Mouse (Mus musculus) olfactory bulb, adult 2 months (tissue): ENCODE results near the gene Pcsk5. TPM values are rescaled to one million over a fixed set of nuclear protein-coding genes. Genes with fewer than 3 reads are reported as not detected.

Experiments used
- H3K27ac ChIP-seq: fragments of 200-500 bp; 2 replicates; pipeline ENCODE4 v1.5.1; 2012; ENCODE audit warnings: low read depth, low read length; ENCODE audit not compliant: insufficient read depth
- H3K4me1 ChIP-seq: fragments of 200-500 bp; 2 replicates; pipeline ENCODE4 v1.6.1; 2012; ENCODE audit warnings: low read length; ENCODE audit not compliant: control insufficient read depth, insufficient read depth
- H3K4me3 ChIP-seq: fragments of 200-500 bp; 2 replicates; pipeline ENCODE4 v1.5.1; 2012; ENCODE audit warnings: mild to moderate bottlenecking, low read depth, low read length, moderate library complexity; ENCODE audit not compliant: insufficient read depth
- CTCF ChIP-seq: fragments of 200-500 bp; IDR thresholded peaks from 2 replicates; pipeline ENCODE4 v1.5.1; 2012; ENCODE audit warnings: low read depth, mild to moderate bottlenecking, low read length, moderate library complexity; ENCODE audit not compliant: insufficient read depth
- POLR2A ChIP-seq: fragments of 200-500 bp; IDR thresholded peaks from 2 replicates; pipeline ENCODE4 v1.6.1; 2012; ENCODE audit warnings: mild to moderate bottlenecking, low read depth, low read length, moderate library complexity; ENCODE audit not compliant: insufficient read depth
- WGBS: fragments of 180-500 bp; shearing (Covaris S2); methylation state at CpG from one replicate; pipeline ENCODE4 v1.1.7; 2018; 5-methylcytosine and 5-hydroxymethylcytosine counted together
- polyA plus RNA-seq: library from polyadenylated mRNA; stranded (reverse); fragments of >200 nt; gene quantifications from 2 replicates; pipeline ENCODE4 v1.2.4, GENCODE M21; 2012; ENCODE audit warnings: low replicate concordance; ENCODE audit not compliant: missing spikeins, insufficient read depth, insufficient read length

Gene Pcsk5
- polyA plus RNA-seq, 1 experiment = not detected

- Histone ChIP-seq H3K27ac (no peak overlapping the region), H3K4me1 (peaks cover 5% of the 10 kb centered on the region; the same call in 1 of the 2 replicates), H3K4me3 (no peak overlapping the region)
- TF ChIP-seq POLR2A (no peak), CTCF (no peak)
- WGBS = 22% methylated on average over 9 of the region's 9 CpGs
These were observed 122.0 kb downstream of the Pcsk5 start for GRCm38 (mm10) chr19:17715281-17715955.

DNA sequence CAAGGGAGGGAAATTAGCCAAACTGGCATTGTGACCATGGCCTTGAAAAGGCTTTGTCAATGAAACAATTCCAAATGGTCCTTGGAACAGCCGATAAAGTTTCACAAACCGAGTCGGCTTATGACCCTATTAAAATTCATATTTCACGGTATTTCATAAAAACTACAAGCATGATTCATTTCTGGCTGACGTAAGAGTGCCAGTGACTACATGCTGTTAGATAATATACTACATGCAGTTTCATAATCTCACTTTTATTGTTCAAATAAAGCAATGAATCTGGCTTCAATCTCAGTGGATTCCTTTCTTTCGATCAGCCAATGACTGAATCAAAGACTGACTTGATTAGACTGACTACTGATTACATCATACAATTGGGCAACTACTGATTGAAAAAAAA, 145.8 kb downstream of the Pcsk5 start:
- TF ChIP-seq CTCF (no peak), POLR2A (no peak)
- WGBS = 79% methylated on average over 6 of the region's 6 CpGs

GRCm38 (mm10) chr19:17678371-17678770, 159.1 kb downstream of the Pcsk5 start:
- Histone ChIP-seq H3K27ac (no peak overlapping the region), H3K4me1 (no peaks in the 10 kb centered on the region), H3K4me3 (no peak overlapping the region)
- TF ChIP-seq CTCF = no peak
- no peak for TF ChIP-seq POLR2A
- 77% methylated on average over 7 of the region's 7 CpGs for WGBS

More for the DNA sequence above, 145.8 kb downstream of the Pcsk5 start:
- no peak overlapping the region for H3K27ac ChIP-seq
- H3K4me3 ChIP-seq = no peak overlapping the region
- no peaks in the 10 kb centered on the region for H3K4me1 ChIP-seq

DNA sequence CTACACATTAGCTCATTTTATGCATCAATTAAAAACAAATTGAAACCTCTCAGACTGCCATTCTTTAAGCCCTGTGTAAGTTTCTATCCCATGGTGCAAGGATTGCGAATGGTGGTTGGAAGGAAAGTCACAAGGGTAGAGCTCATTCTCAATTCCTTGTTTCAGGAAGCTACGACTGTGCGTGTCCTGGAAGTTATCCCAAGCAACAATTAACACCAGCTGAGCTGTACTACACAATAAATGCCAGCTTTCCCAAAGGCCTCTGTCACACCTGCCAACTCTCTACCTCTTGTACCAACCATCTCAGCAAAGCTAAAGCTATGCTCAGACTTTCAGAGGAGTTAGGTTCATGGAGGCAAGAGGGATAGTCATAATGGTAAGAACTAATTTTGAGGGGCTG, 174.8 kb downstream of the Pcsk5 start:
- no peaks in the 10 kb centered on the region for H3K4me1 ChIP-seq
- WGBS = 78% methylated on average over 3 of the region's 3 CpGs
- TF ChIP-seq POLR2A (no peak), CTCF (no peak)
- H3K4me3 ChIP-seq = no peak overlapping the region
- H3K27ac ChIP-seq = no peak overlapping the region

- no peaks in the 10 kb centered on the region for H3K4me1 ChIP-seq
- no peak overlapping the region for H3K27ac ChIP-seq
- H3K4me3 ChIP-seq = no peak overlapping the region
- TF ChIP-seq CTCF (no peak), POLR2A (no peak)
- 63% methylated on average over 6 of the region's 6 CpGs for WGBS
These were observed 175.2 kb downstream of the Pcsk5 start for GRCm38 (mm10) chr19:17662271-17662670.

DNA sequence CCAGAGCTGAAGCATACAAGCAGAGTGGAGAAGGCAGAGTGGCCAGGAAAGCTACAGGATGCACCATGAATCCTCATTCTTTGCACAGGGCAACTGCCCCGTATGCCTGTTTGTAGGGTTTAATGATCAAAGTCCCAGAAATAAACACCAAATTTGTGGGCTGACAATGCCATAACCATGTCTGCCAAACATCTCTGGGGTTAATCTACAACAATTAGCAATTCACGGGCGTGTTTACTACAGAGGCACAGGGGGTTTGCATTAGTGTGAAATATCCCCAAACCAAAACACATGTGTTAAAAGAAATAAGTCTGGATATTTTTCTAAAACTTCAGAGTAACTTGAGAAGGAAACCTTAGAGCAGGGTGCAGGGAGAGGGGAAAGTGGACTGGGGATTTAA, 178.1 kb downstream of the Pcsk5 start:
- TF ChIP-seq POLR2A (no peak), CTCF (no peak)
- no peak overlapping the region for H3K27ac ChIP-seq
- H3K4me1 ChIP-seq = no peaks in the 10 kb centered on the region
- no peak overlapping the region for H3K4me3 ChIP-seq
- 61% methylated on average over 3 of the region's 3 CpGs for WGBS

DNA sequence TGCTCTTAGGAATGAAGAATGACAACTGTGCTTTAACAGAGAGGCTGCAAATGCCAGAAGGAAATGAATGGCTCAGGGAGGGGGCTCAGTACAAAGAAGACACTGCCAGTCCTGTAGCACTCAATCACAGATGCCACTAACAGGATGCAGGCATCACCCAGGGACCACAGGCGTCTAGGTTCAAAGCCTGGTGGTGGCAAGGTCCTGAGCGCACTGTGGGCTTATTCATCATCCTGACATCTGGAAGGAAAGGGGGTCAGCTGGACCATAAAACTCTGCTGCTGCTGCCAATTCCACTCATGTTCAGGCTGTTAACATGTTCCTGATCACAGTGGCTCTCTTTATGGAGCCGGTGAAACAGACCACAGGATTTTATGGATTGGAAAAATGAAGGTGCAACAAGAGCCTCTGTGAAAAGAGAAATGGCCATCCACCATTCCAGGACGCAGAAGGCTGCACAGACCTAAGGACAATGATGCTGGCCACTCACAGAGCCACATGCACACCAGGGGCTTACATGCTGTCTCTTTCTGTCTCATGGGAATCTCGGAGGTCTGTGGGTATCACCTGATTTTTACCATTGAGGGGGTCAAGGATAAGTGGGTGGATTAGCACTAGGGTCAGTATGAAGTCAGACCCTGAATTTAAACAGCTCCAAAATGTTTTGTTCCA, 186.5 kb downstream of the Pcsk5 start:
- Histone ChIP-seq H3K27ac (no peak overlapping the region), H3K4me3 (no peak overlapping the region), H3K4me1 (no peaks in the 10 kb centered on the region)
- 81% methylated on average over 5 of the region's 5 CpGs for WGBS
- TF ChIP-seq CTCF (no peak), POLR2A (no peak)

DNA sequence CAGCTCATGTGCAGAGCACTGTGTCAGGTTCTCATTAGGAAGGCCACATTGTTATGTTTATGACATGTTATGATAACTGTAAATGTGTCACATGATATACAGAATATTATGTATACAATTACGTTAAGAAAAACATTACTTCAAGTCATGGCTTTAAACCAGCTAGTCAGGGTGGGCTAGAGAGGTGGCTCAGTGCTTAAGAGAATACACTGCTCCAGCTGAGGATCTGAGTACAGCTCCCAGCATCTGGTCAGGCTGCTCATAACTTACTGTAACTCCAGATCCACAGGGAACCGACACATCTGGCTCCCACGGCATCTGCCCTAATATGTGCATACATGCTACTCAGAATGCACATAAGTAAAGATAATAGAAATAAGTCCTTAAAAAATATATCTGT, 187.5 kb downstream of the Pcsk5 start:
- WGBS = 94% methylated on average over 3 of the region's 3 CpGs
- TF ChIP-seq POLR2A = no peak
- TF ChIP-seq CTCF = no peak
- Histone ChIP-seq H3K4me1 (no peaks in the 10 kb centered on the region), H3K27ac (no peak overlapping the region), H3K4me3 (no peak overlapping the region)

DNA sequence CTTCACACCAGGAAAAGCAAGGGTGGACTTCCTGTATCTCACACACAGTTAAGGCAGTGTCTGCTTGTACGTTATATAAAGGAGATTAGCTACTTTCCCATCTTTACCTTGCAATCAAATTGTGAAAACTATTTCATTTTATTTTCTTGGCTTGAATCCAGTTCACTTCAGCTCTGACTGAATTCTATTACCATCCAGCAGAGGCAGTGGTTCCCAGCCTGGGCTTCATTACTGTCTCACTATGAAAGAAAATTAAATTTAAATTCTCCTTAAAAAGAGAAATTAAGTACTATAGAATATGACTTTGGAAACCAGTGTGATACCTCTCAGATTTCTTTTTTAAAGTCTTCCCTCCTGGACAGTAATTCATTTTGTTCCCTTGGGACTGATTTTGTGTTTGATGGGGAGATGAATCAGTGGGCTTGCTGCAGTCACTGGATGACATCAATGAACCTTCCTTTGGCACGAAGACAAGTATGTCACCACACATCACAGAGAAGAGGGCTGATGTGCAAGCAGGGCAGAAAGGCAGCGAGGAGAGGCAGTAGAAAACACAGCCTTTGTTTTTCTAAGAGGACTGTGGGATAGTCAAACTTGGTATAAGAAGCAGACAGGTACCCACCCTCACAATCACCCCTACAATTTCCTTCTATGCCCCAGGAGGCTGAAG, 194.2 kb downstream of the Pcsk5 start:
- WGBS = 77% methylated on average over 3 of the region's 3 CpGs
- TF ChIP-seq CTCF (no peak), POLR2A (no peak)
- Histone ChIP-seq H3K4me3 (no peak overlapping the region), H3K4me1 (no peaks in the 10 kb centered on the region), H3K27ac (no peak overlapping the region)
